14 mouse cellular contexts compared by ENCODE assay signal in the genomic region with DNA sequence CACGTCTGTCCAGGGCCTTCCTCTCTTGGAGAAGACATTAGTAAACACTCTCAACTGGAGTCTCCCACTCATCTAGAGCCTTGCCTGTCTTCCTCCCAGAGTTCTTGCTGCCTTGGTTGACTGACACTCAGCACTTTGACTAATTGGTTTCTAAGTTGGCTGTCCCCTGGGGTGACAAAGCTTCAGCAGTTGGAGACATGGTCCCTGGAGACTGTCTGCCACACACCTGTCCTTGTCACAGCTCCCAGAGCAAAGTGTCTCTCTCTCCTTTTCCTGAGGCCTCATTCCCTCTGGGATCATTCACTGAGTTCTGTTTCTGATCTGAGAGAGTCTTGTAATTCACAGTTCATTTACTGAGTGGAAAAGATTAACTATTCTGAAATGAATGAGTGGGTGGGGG. TPM values are rescaled to one million over a fixed set of nuclear protein-coding genes. Genes with fewer than 3 reads are reported as not detected.
DNase-seq lines count a peak whose midpoint lies in the region; ATAC-seq and TF ChIP-seq lines count a peak whose summit lies in the region.
"Had no signal": no experiment of that assay in that cellular context is flagged by ENCODE, and none has a peak within 500 bp of the region (broad histone marks: within the 10 kb centered on the region; RNA-seq: fewer than 3 reads in every experiment).

No protein-coding gene starts in this region.

- H3K4me3 ChIP-seq in gastrocnemius, adult 2 months = no peak overlapping the region
- no peak overlapping the region for H3K4me3 ChIP-seq in hindbrain, embryonic 10.5 days
- H3K4me3 ChIP-seq in hindbrain, embryonic 16.5 days (ENCODE audit: low read length) = no peak overlapping the region
- H3K4me3 ChIP-seq in spleen, adult 2 months (ENCODE audit: extremely low read depth, insufficient read depth, insufficient read length) = no peak overlapping the region
- no peak overlapping the region for H3K4me3 ChIP-seq in myocyte
- H3K4me3 ChIP-seq: limb, embryonic 13.5 days; megakaryocyte, embryonic 14.5 days had no signal

- WGBS in hindbrain, embryonic 10.5 days = 60% methylated on average over 1 of the region's 1 CpGs
- WGBS in hindbrain, embryonic 16.5 days = 70% methylated on average over 1 of the region's 1 CpGs
- WGBS in spleen, adult 2 months = 55% methylated on average over 1 of the region's 1 CpGs

- peak overlapping the region; percentile 52 for H3K27ac ChIP-seq in gastrocnemius, adult 2 months
- 0 out of 2 replicates have a peak overlapping the region, but pooled peaks have one; percentile 8 for H3K27ac ChIP-seq in hindbrain, embryonic 10.5 days
- H3K27ac ChIP-seq in hindbrain, embryonic 16.5 days (ENCODE audit: low read depth, low read length) = no peak overlapping the region
- H3K27ac ChIP-seq in spleen, adult 2 months (ENCODE audit: insufficient read depth, low read length) = 0 out of 2 replicates have a peak overlapping the region, but pooled peaks have one; percentile 8
- H3K27ac ChIP-seq: limb, embryonic 13.5 days; stomach, postnatal 0 days had no signal

- H3ac ChIP-seq in myocyte (ENCODE audit: control insufficient read depth, insufficient read length) = no peak overlapping the region

- no peaks in the 10 kb centered on the region for H3K36me3 ChIP-seq in hindbrain, embryonic 10.5 days
- no peaks in the 10 kb centered on the region for H3K36me3 ChIP-seq in hindbrain, embryonic 16.5 days (ENCODE audit: control insufficient read depth, insufficient read depth, low read length)
- no peaks in the 10 kb centered on the region for H3K36me3 ChIP-seq in spleen, adult 2 months (ENCODE audit: control insufficient read depth, insufficient read depth, low read length)
- no peaks in the 10 kb centered on the region for H3K36me3 ChIP-seq in myocyte (ENCODE audit: control insufficient read depth, insufficient read depth)
- H3K36me3 ChIP-seq: limb, embryonic 13.5 days had no signal

- peaks cover 4% of the 10 kb centered on the region; the same call in 1 of the 2 replicates for H3K9me3 ChIP-seq in hindbrain, embryonic 10.5 days
- H3K9me3 ChIP-seq in hindbrain, embryonic 16.5 days (ENCODE audit: control insufficient read depth, low read length) = no peaks in the 10 kb centered on the region

- no peak for TF ChIP-seq CTCF in gastrocnemius, adult 2 months (IDR thresholded peaks at IDR 0.05)
- no peak for TF ChIP-seq CTCF in spleen, adult 2 months (IDR thresholded peaks at IDR 0.05; ENCODE audit: extremely low read depth, insufficient read depth, insufficient read length, insufficient replicate concordance)

- DNase-seq in gastrocnemius, adult 2 months = no peak
- DNase-seq in gastrocnemius, postnatal 36 days = no peak
- no peak for DNase-seq in hindbrain, embryonic 10.5 days (ENCODE audit: low spot score)
- no peak for DNase-seq in spleen, adult 2 months (ENCODE audit: low read depth in 1 of 2, low spot score in 2 of 2)
- no peak for DNase-seq in spleen, postnatal 10 days (ENCODE audit: low spot score in 2 of 2)
- no peak for DNase-seq in left cerebral cortex, postnatal 14 days (ENCODE audit: low spot score in 2 of 2)
- DNase-seq: cerebellum, adult 2 months; thymus, postnatal 14 days had no signal

- H3K4me2 ChIP-seq in hindbrain, embryonic 16.5 days (ENCODE audit: low read length) = no peak overlapping the region
- H3K4me2 ChIP-seq in myocyte (ENCODE audit: low read depth) = peak overlapping the region; percentile 19
- H3K4me2 ChIP-seq: limb, embryonic 13.5 days had no signal

- no peak for ATAC-seq in hindbrain, embryonic 16.5 days

- no peak for TF ChIP-seq POLR2A in spleen, adult 2 months (IDR thresholded peaks at IDR 0.05; ENCODE audit: low read depth, low read length)
- no peak for TF ChIP-seq POLR2A in myocyte (IDR thresholded peaks at IDR 0.05; ENCODE audit: insufficient read length, low read depth)

- H3K4me1 ChIP-seq in hindbrain, embryonic 10.5 days (replicated peaks) = peaks cover 34% of the 10 kb centered on the region
- H3K4me1 ChIP-seq in hindbrain, embryonic 16.5 days (ENCODE audit: control insufficient read depth, insufficient read depth, low read depth, low read length) = no peaks in the 10 kb centered on the region; the same call in 1 of the 2 replicates
- H3K4me1 ChIP-seq in spleen, adult 2 months (ENCODE audit: control insufficient read depth, insufficient read depth, insufficient read length) = peaks cover 16% of the 10 kb centered on the region
- H3K4me1 ChIP-seq: megakaryocyte, embryonic 14.5 days had no signal

- no peak overlapping the region for H3K9ac ChIP-seq in hindbrain, embryonic 16.5 days (ENCODE audit: low read depth, low read length)
- H3K9ac ChIP-seq: limb, embryonic 13.5 days had no signal

- intact Hi-C loops in gastrocnemius, adult 2 months (cut with DNase I) = no loop called here
- intact Hi-C loops in gastrocnemius, postnatal 36 days (cut with DNase I) = no loop called here
- intact Hi-C loops in left cerebral cortex, postnatal 14 days (cut with DNase I) = no loop called here

- no peaks in the 10 kb centered on the region for H3K27me3 ChIP-seq in hindbrain, embryonic 10.5 days (ENCODE audit: insufficient read depth, poor library complexity, severe bottlenecking)
- H3K27me3 ChIP-seq in hindbrain, embryonic 16.5 days (replicated peaks; ENCODE audit: control insufficient read depth, insufficient read depth, low read length) = no peaks in the 10 kb centered on the region
- no peaks in the 10 kb centered on the region for H3K27me3 ChIP-seq in spleen, adult 2 months (ENCODE audit: control insufficient read depth, insufficient read depth, low read length)
- no peaks in the 10 kb centered on the region for H3K27me3 ChIP-seq in myocyte (ENCODE audit: control insufficient read depth, insufficient read depth, insufficient read length)
- H3K27me3 ChIP-seq: limb, embryonic 13.5 days; megakaryocyte, embryonic 14.5 days had no signal

- H3K79me2 ChIP-seq in myocyte (ENCODE audit: control insufficient read depth, insufficient read depth) = no peaks in the 10 kb centered on the region

TF ChIP-seq in myocyte, 11 proteins besides CTCF, POLR2A, EP300 and RAD21:
- TF ChIP-seq MAX (IDR thresholded peaks at IDR 0.05; ENCODE audit: low read depth) (no peak), CEBPB (IDR thresholded peaks at IDR 0.05; ENCODE audit: insufficient read depth, poor library complexity, severe bottlenecking) (no peak), REST (IDR thresholded peaks at IDR 0.05; ENCODE audit: insufficient read depth, insufficient read length) (no peak), POLR2AphosphoS2 (IDR thresholded peaks at IDR 0.05; ENCODE audit: insufficient read length, low read depth) (no peak)

RNA-seq across cellular contexts. Expression of a gene that starts 20.2 kb away (rescaled TPM):
- 1 to 10 TPM in 1 of 2 experiments, under 1 TPM in 1; 0.54 to 1.1 TPM for total RNA-seq in gastrocnemius, adult 2 months (2021)
- total RNA-seq in gastrocnemius, postnatal 36 days (2021) = under 1 TPM; 0.39 to 0.56 TPM
- polyA plus RNA-seq in hindbrain, embryonic 10.5 days (2016; fragmentation: Nextera tagmentation; extraction: Ambion mirVana) = 0.85 and 1.7 TPM in 2 replicates
- polyA plus RNA-seq in hindbrain, embryonic 16.5 days (2015; fragmentation: Nextera tagmentation; extraction: Ambion mirVana) = 0.24 and 0.37 TPM in 2 replicates
- polyA plus RNA-seq in spleen, adult 2 months (2012; rRNA removed) = not detected in 2 replicates
- 0.17 TPM for polyA plus RNA-seq in myocyte (2012; fragmentation: generic; extraction: Trizol)
- total RNA-seq in left cerebral cortex, postnatal 14 days (2021) = under 1 TPM in 1 of 2 experiments, not detected in 1; 0.25 TPM
- polyA plus RNA-seq: liver, embryonic 16.5 days had no signal

RNA-seq across cellular contexts. Expression of a gene that starts 26.1 kb away (rescaled TPM):
- total RNA-seq in gastrocnemius, adult 2 months (2021) = 10 to 100 TPM; 58.6 to 69.6 TPM
- 10 to 100 TPM; 44.3 to 47.5 TPM for total RNA-seq in gastrocnemius, postnatal 36 days (2021)
- 3.8 TPM in 2 replicates for polyA plus RNA-seq in hindbrain, embryonic 10.5 days (2016; fragmentation: Nextera tagmentation; extraction: Ambion mirVana)
- 6.1 and 6.9 TPM in 2 replicates for polyA plus RNA-seq in hindbrain, embryonic 16.5 days (2015; fragmentation: Nextera tagmentation; extraction: Ambion mirVana)
- polyA plus RNA-seq in spleen, adult 2 months (2012; rRNA removed) = 2.5 TPM in 2 replicates
- polyA plus RNA-seq in myocyte (2012; fragmentation: generic; extraction: Trizol) = 39.7 TPM
- 10 to 100 TPM; 10.2 to 16.8 TPM for total RNA-seq in left cerebral cortex, postnatal 14 days (2021)
